Mouse (Mus musculus): ENCODE measurements around the gene Adam12. TPM values are rescaled to one million over a fixed set of nuclear protein-coding genes. Genes with fewer than 3 reads are reported as not detected.

The Adam12 gene
- polyA plus RNA-seq, 2 experiments: 17.0 to 18.1 TPM

DNA sequence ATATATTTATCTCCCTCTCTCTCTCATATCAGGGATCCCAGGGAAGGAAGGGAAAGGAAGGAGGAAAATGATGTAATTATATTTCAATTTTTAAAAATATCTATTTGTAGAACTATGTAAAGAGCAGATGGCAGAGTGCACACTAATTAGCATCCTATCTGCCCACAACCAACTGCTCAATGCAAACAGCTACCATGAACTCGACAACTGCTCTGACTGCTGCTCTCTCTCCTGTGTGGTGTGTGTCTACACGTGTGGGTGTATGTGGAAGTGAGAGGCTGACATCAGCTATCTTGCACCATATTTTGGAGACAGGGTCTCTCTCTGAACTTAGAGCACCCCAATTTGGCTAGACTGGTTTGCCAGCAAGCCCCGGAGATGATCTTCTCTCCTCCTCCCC is 320.1 kb downstream of the Adam12 start:
- H3K9ac ChIP-seq (ENCODE audit: low read depth, low read length, severe bottlenecking): no peak overlapping the region
- 85% methylated on average over 3 of the region's 3 CpGs for WGBS
- H3K4me3 ChIP-seq (replicated peaks; ENCODE audit: low read length): no peak overlapping the region
- no peaks in the 10 kb centered on the region for H3K4me1 ChIP-seq (ENCODE audit: control insufficient read depth, insufficient read depth, low read length)
- no peak overlapping the region for H3K4me2 ChIP-seq (replicated peaks; ENCODE audit: low read depth, low read length, severe bottlenecking)
- no peaks in the 10 kb centered on the region for H3K27me3 ChIP-seq (ENCODE audit: control insufficient read depth, insufficient read depth, low read length)
- no peak for DNase-seq (ENCODE audit: low spot score)
- no peak for TF ChIP-seq POLR2A (IDR thresholded peaks at IDR 0.05; ENCODE audit: borderline replicate concordance, extremely low read depth, insufficient read depth, insufficient read length)
- H3K27ac ChIP-seq (replicated peaks; ENCODE audit: low read depth, low read length): no peak overlapping the region
- no peak for ATAC-seq (ENCODE audit: low FRiP score, low read depth)
- no peaks in the 10 kb centered on the region for H3K9me3 ChIP-seq (ENCODE audit: control insufficient read depth, low read length)
- no peaks in the 10 kb centered on the region for H3K36me3 ChIP-seq (ENCODE audit: control insufficient read depth, insufficient read depth, low read length)

DNA sequence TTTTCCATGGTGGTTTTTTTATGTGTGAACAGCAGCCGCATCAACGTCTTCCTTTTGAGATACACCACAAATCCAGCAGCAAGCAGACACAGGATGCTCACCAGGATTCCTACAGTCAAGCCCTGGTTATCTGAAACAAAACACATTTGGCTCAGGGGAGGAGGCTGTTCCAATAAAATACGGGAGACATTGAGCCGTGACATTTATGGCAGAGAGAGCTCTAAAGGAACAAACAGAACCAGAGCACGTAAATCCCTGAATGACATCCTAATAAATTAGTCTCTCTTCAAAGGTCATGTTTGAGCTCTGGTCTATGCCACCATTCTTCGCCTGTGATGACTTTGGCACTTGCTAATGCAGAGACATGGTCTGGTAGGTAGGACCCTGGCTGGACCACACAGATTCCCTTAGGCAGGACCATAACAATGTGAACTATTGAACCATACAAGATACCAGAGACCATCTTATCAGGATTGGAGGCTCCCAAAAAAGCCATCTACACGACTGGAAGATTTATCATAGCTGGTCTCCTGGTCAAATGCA is 322.0 kb downstream of the Adam12 start:
- no peaks in the 10 kb centered on the region for H3K4me1 ChIP-seq (ENCODE audit: control insufficient read depth, insufficient read depth, low read length)
- no peak overlapping the region for H3K4me3 ChIP-seq (replicated peaks; ENCODE audit: low read length)
- no peak overlapping the region for H3K9ac ChIP-seq (ENCODE audit: low read depth, low read length, severe bottlenecking)
- ATAC-seq (ENCODE audit: low FRiP score, low read depth) (no peak), DNase-seq (ENCODE audit: low spot score) (no peak)
- no peaks in the 10 kb centered on the region for H3K27me3 ChIP-seq (ENCODE audit: control insufficient read depth, insufficient read depth, low read length)
- no peak overlapping the region for H3K4me2 ChIP-seq (replicated peaks; ENCODE audit: low read depth, low read length, severe bottlenecking)
- H3K36me3 ChIP-seq (ENCODE audit: control insufficient read depth, insufficient read depth, low read length): no peaks in the 10 kb centered on the region
- H3K27ac ChIP-seq (replicated peaks; ENCODE audit: low read depth, low read length): no peak overlapping the region
- WGBS: 33% methylated on average over 7 of the region's 7 CpGs
- 0 out of 2 replicates have a peak, but pooled peaks cover 9% of the 10 kb centered on the region for H3K9me3 ChIP-seq (ENCODE audit: control insufficient read depth, low read length)
- no peak for TF ChIP-seq POLR2A (IDR thresholded peaks at IDR 0.05; ENCODE audit: borderline replicate concordance, extremely low read depth, insufficient read depth, insufficient read length)

DNA sequence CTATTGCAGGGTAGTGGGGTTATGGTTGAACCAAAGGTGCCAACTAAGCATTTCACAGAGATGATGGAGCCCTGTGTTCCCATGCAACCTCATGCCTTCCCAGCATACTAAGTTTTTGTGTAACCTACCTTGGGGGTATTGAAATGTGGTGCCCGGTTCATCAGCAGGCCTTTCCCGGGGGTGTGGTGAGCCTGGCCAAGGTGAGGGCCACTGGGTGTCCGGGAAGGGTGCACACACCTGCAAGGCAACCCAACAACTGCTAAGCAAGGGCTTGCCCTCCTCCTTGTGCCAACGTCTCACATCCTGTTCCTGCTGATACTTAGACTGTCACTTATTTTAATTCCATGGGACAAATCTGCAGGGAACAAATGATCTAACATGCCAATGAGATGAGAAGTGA is 323.0 kb downstream of the Adam12 start:
- DNase-seq (ENCODE audit: low spot score) (no peak), ATAC-seq (ENCODE audit: low FRiP score, low read depth) (no peak)
- H3K9me3 ChIP-seq (ENCODE audit: control insufficient read depth, low read length): 0 out of 2 replicates have a peak, but pooled peaks cover 10% of the 10 kb centered on the region
- H3K4me2 ChIP-seq (replicated peaks; ENCODE audit: low read depth, low read length, severe bottlenecking): no peak overlapping the region
- no peaks in the 10 kb centered on the region for H3K36me3 ChIP-seq (ENCODE audit: control insufficient read depth, insufficient read depth, low read length)
- no peaks in the 10 kb centered on the region for H3K4me1 ChIP-seq (ENCODE audit: control insufficient read depth, insufficient read depth, low read length)
- WGBS: 86% methylated on average over 4 of the region's 4 CpGs
- H3K27ac ChIP-seq (replicated peaks; ENCODE audit: low read depth, low read length): no peak overlapping the region
- H3K4me3 ChIP-seq (replicated peaks; ENCODE audit: low read length): no peak overlapping the region
- H3K9ac ChIP-seq (ENCODE audit: low read depth, low read length, severe bottlenecking): no peak overlapping the region
- TF ChIP-seq POLR2A (IDR thresholded peaks at IDR 0.05; ENCODE audit: borderline replicate concordance, extremely low read depth, insufficient read depth, insufficient read length): no peak
- no peaks in the 10 kb centered on the region for H3K27me3 ChIP-seq (ENCODE audit: control insufficient read depth, insufficient read depth, low read length)

DNA sequence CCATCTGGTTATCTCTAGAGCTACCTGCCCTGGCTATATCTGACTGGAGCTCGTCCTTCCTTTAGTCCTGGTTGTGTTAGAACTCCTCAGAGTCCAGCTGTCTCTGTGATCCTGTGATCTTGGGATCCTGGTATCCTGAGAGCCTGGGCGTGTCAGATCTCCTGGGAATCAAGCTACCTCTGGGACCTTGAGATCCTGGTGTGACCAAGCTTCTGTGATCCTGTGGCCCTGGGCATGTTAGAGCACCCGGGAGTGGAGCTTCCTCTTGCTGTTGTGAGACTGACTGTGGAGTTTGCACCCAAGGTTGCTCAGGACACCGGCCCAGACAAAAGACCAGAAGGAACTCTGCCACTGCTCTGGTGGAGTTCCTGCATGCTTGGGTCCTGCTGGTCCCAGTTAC is 332.6 kb downstream of the Adam12 start:
- H3K9me3 ChIP-seq (ENCODE audit: control insufficient read depth, low read length): no peaks in the 10 kb centered on the region
- TF ChIP-seq POLR2A (IDR thresholded peaks at IDR 0.05; ENCODE audit: borderline replicate concordance, extremely low read depth, insufficient read depth, insufficient read length): no peak
- no peaks in the 10 kb centered on the region for H3K4me1 ChIP-seq (ENCODE audit: control insufficient read depth, insufficient read depth, low read length)
- no peaks in the 10 kb centered on the region for H3K36me3 ChIP-seq (ENCODE audit: control insufficient read depth, insufficient read depth, low read length)
- 67% methylated on average over 4 of the region's 4 CpGs for WGBS
- H3K27me3 ChIP-seq (ENCODE audit: control insufficient read depth, insufficient read depth, low read length): no peaks in the 10 kb centered on the region
- no peak overlapping the region for H3K4me2 ChIP-seq (replicated peaks; ENCODE audit: low read depth, low read length, severe bottlenecking)
- H3K27ac ChIP-seq (replicated peaks; ENCODE audit: low read depth, low read length): no peak overlapping the region
- ATAC-seq (ENCODE audit: low FRiP score, low read depth) (no peak), DNase-seq (ENCODE audit: low spot score) (no peak)
- H3K9ac ChIP-seq (ENCODE audit: low read depth, low read length, severe bottlenecking): no peak overlapping the region
- no peak overlapping the region for H3K4me3 ChIP-seq (replicated peaks; ENCODE audit: low read length)

DNA sequence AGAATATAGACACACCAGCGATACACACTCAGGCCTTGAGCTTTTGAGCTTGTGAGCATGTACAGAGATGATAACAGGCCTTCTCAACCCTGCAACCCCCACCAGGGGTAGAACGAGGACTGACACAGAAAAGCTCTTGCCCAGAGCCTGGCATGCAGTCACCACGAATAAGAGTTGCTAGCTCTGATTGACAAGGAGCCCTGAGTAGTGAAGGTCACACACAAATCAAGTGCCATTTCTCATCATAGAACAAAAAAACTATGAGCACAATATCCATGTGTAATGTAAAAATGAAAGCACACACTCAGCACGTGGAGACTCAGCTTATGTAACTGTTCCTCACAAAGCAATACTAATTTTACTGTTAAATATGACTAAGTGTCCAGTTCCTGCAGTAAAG is 340.1 kb downstream of the Adam12 start:
- H3K9me3 ChIP-seq (ENCODE audit: control insufficient read depth, low read length): no peaks in the 10 kb centered on the region
- no peak overlapping the region for H3K4me3 ChIP-seq (replicated peaks; ENCODE audit: low read length)
- WGBS: 67% methylated on average over 4 of the region's 4 CpGs
- H3K9ac ChIP-seq (ENCODE audit: low read depth, low read length, severe bottlenecking): no peak overlapping the region
- H3K4me1 ChIP-seq (ENCODE audit: control insufficient read depth, insufficient read depth, low read length): no peaks in the 10 kb centered on the region
- no peak for TF ChIP-seq POLR2A (IDR thresholded peaks at IDR 0.05; ENCODE audit: borderline replicate concordance, extremely low read depth, insufficient read depth, insufficient read length)
- H3K27ac ChIP-seq (replicated peaks; ENCODE audit: low read depth, low read length): no peak overlapping the region
- H3K27me3 ChIP-seq (ENCODE audit: control insufficient read depth, insufficient read depth, low read length): no peaks in the 10 kb centered on the region
- no peak overlapping the region for H3K4me2 ChIP-seq (replicated peaks; ENCODE audit: low read depth, low read length, severe bottlenecking)
- no peak for ATAC-seq (ENCODE audit: low FRiP score, low read depth)
- peaks cover 2% of the 10 kb centered on the region; the same call in 1 of the 2 replicates for H3K36me3 ChIP-seq (ENCODE audit: control insufficient read depth, insufficient read depth, low read length)
- DNase-seq (ENCODE audit: low spot score): no peak

DNA sequence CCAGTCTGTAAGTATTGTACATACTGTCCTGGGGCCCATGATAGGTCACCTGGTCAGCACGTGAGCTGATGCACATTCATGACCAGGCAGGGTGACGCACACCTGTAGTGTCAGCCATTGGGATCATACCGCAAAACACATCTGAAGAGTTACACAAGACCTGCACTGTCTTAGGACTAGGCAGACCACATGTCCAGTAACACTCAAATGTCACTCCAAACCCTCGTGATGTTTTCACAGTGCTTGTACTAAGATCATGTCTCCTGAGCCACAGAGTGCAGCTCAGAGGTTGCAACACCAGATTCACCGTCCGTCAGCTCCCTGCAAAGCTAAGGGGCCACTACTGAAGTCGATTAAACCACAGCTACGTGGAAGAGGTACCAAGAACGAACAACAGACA is 340.6 kb downstream of the Adam12 start:
- Histone ChIP-seq H3K27me3 (ENCODE audit: control insufficient read depth, insufficient read depth, low read length) (no peaks in the 10 kb centered on the region), H3K4me2 (replicated peaks; ENCODE audit: low read depth, low read length, severe bottlenecking) (no peak overlapping the region), H3K9ac (ENCODE audit: low read depth, low read length, severe bottlenecking) (no peak overlapping the region), H3K36me3 (ENCODE audit: control insufficient read depth, insufficient read depth, low read length) (peaks cover 2% of the 10 kb centered on the region; the same call in 1 of the 2 replicates), H3K4me1 (ENCODE audit: control insufficient read depth, insufficient read depth, low read length) (no peaks in the 10 kb centered on the region), H3K9me3 (ENCODE audit: control insufficient read depth, low read length) (no peaks in the 10 kb centered on the region), H3K27ac (replicated peaks; ENCODE audit: low read depth, low read length) (no peak overlapping the region), H3K4me3 (replicated peaks; ENCODE audit: low read length) (no peak overlapping the region)
- ATAC-seq (ENCODE audit: low FRiP score, low read depth): no peak
- no peak for TF ChIP-seq POLR2A (IDR thresholded peaks at IDR 0.05; ENCODE audit: borderline replicate concordance, extremely low read depth, insufficient read depth, insufficient read length)
- 86% methylated on average over 9 of the region's 9 CpGs for WGBS
- no peak for DNase-seq (ENCODE audit: low spot score)

Data from limb, embryonic 14.5 days (tissue).